Mouse (Mus musculus) G1E (cell line): ENCODE results near the gene Mon1a.

Source experiments
- CTCF ChIP-seq: IDR thresholded peaks from 2 replicates; pipeline ENCODE4 v1.5.1; 2012; ENCODE audit warnings: low read depth, low read length, inconsistent platforms, mixed read lengths
- GATA2 ChIP-seq: IDR thresholded peaks from 2 replicates; pipeline ENCODE4 v1.6.1; 2012; ENCODE audit warnings: low read depth, low read length, inconsistent platforms, borderline replicate concordance
- TAL1 ChIP-seq: conservative IDR thresholded peaks from 2 replicates; pipeline ENCODE4 v1.6.1; 2012; ENCODE audit warnings: low read depth, low read length, inconsistent platforms, mixed read lengths

DNA sequence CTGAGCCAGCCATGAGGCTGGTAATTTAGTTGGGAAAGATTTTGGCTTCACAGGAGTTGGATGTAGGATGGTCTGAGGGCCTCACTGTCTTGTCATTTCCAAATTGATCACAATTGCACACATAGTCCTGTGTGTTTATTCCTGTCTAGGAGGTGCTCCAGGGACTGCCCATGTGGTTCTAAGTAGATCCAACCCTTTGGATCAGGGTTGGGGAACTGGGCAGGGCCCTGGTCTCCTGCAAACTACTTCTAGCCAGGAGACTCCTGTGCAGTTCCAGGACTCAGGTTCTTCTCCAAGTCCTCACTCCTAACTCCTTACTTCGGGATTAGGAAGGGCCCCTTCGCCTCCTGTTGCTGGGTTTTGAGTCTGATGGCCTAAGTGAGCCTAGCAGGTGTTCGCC is 47.4 kb downstream of the Mon1a start, which contains the start of gene Camkv:
- TF ChIP-seq CTCF (no peak), GATA2 (no peak), TAL1 (no peak)
